Mouse (Mus musculus) ovary, postnatal 36 days (tissue): ENCODE data around the gene Hspa1b.
"Not testable (repeated sequence)": the region's sequence is repeated elsewhere in the genome, so short reads cannot be mapped to it uniquely, and the experiment has no call there.

ENCODE experiments used
- DNase-seq: peaks from one replicate; pipeline ENCODE4 v3.0.0; 2022; ENCODE audit warnings: low spot score, mixed read lengths

Hspa1b gene

GRCm38 (mm10) chr17:34959130-34959778 is at the start of gene Hspa1b:
Gene Hspa1b, minus strand, starts transcription at chr17:34959238.
- peak; percentile 84 for DNase-seq

GRCm38 (mm10) chr17:35007387-35007991 is 48.5 kb upstream of the Hspa1b start:
- DNase-seq, result no peak

- not testable (repeated sequence) for DNase-seq
Observed at GRCm38 (mm10) chr17:35005902-35006301, 46.9 kb upstream of the Hspa1b start.

GRCm38 (mm10) chr17:35005158-35005557 is 46.1 kb upstream of the Hspa1b start:
- DNase-seq, result no peak

- no peak for DNase-seq
Observed at GRCm38 (mm10) chr17:35004075-35004717, 45.2 kb upstream of the Hspa1b start.

- no peak for DNase-seq
Observed at GRCm38 (mm10) chr17:35003022-35003838, 44.2 kb upstream of the Hspa1b start.

GRCm38 (mm10) chr17:35002153-35002865 is 43.3 kb upstream of the Hspa1b start:
- no peak for DNase-seq

GRCm38 (mm10) chr17:35001452-35002152 is 42.6 kb upstream of the Hspa1b start:
- DNase-seq, result no peak

- DNase-seq, result peak; percentile 92
Observed at GRCm38 (mm10) chr17:35000717-35001451, 41.8 kb upstream of the Hspa1b start, which contains the start of gene Vars. Gene Vars, plus strand, starts transcription at chr17:35000987.

- DNase-seq, result not testable (repeated sequence)
Observed at GRCm38 (mm10) chr17:34999871-35000716, 41.1 kb upstream of the Hspa1b start.

GRCm38 (mm10) chr17:34998526-34999430 is 39.7 kb upstream of the Hspa1b start:
- no peak for DNase-seq

GRCm38 (mm10) chr17:34997142-34997483 is 38.1 kb upstream of the Hspa1b start:
- no peak for DNase-seq

- DNase-seq, result no peak
Observed at GRCm38 (mm10) chr17:34996411-34997141, 37.5 kb upstream of the Hspa1b start.

- not testable (repeated sequence) for DNase-seq
Observed at GRCm38 (mm10) chr17:34995927-34996326, 36.9 kb upstream of the Hspa1b start.

GRCm38 (mm10) chr17:34995192-34995591 is 36.2 kb upstream of the Hspa1b start:
- not testable (repeated sequence) for DNase-seq

GRCm38 (mm10) chr17:34994751-34995150 is 35.7 kb upstream of the Hspa1b start:
- DNase-seq, result no peak

GRCm38 (mm10) chr17:34984218-34984617 is 25.2 kb upstream of the Hspa1b start:
- DNase-seq, result no peak

GRCm38 (mm10) chr17:34982328-34982727 is 23.3 kb upstream of the Hspa1b start:
- DNase-seq, result no peak
